Mouse (Mus musculus) mature B cell (primary cell): Measurements from ENCODE around the gene Hist1h2ae.

ENCODE experiments used
- in situ Hi-C: fragments of 300-500 bp; cut with MboI; formaldehyde crosslinking; loops from 2 replicates; pipeline ENCODE4 v1.14.3; 2019

Hist1h2ae gene

GRCm38 (mm10) chr13:23571022-23571503 is at the start of gene Hist1h2ae, which contains the start of gene Hist1h2bg:
Hist1h2ae (minus strand) TSS chr13:23571220.
Hist1h2bg (plus strand) TSS chr13:23571396.
- in situ Hi-C loops = no loop called here

- in situ Hi-C loops = no loop called here
Observed at GRCm38 (mm10) chr13:23620056-23620732, 49.2 kb upstream of the Hist1h2ae start.

GRCm38 (mm10) chr13:23611638-23612037 is 40.6 kb upstream of the Hist1h2ae start:
- in situ Hi-C loops = loop anchor here (10.0 kb wide), 1 partner anchor 1567 kb away; the partner anchor contains the start of genes Hist1h2ag, Hist1h2bj and Hist1h4i

- in situ Hi-C loops = loop anchor here (10.0 kb wide), 1 partner anchor 1566 kb away; the partner anchor contains the start of genes Hist1h2ag, Hist1h2bj and Hist1h4i
Observed at GRCm38 (mm10) chr13:23610393-23610792, 39.4 kb upstream of the Hist1h2ae start.

- in situ Hi-C loops = loop anchor here (10.0 kb wide), 1 partner anchor 1565 kb away; the partner anchor contains the start of genes Hist1h2ag, Hist1h2bj and Hist1h4i
Observed at GRCm38 (mm10) chr13:23609844-23610243, 38.8 kb upstream of the Hist1h2ae start.

- in situ Hi-C loops = no loop called here
Observed at GRCm38 (mm10) chr13:23609209-23609608, 38.2 kb upstream of the Hist1h2ae start.

GRCm38 (mm10) chr13:23605052-23605451 is 34.0 kb upstream of the Hist1h2ae start:
- in situ Hi-C loops = no loop called here

- in situ Hi-C loops = no loop called here
Observed at GRCm38 (mm10) chr13:23604452-23604851, 33.4 kb upstream of the Hist1h2ae start.

GRCm38 (mm10) chr13:23603182-23603699 is 32.2 kb upstream of the Hist1h2ae start:
- in situ Hi-C loops = no loop called here

GRCm38 (mm10) chr13:23597957-23598356 is 26.9 kb upstream of the Hist1h2ae start:
- in situ Hi-C loops = loop anchor here (5.0 to 25.0 kb wide), 2 partner anchors 89 to 166 kb away; partner anchors contain the start of genes Hist1h1t, Hist1h2ac, Hist1h2bc and Hist1h4c

- in situ Hi-C loops = loop anchor here (5.0 to 25.0 kb wide), 2 partner anchors 92 to 163 kb away; partner anchors contain the start of genes Hist1h1t, Hist1h2ac, Hist1h2bc and Hist1h4c
Observed at GRCm38 (mm10) chr13:23595622-23596372, 24.8 kb upstream of the Hist1h2ae start.

- in situ Hi-C loops = loop anchor here (5.0 to 25.0 kb wide), 2 partner anchors 92 to 163 kb away; partner anchors contain the start of genes Hist1h1t, Hist1h2ac, Hist1h2bc and Hist1h4c
Observed at GRCm38 (mm10) chr13:23595185-23595584, 24.2 kb upstream of the Hist1h2ae start.

- in situ Hi-C loops = loop anchor here (25.0 kb wide), 1 partner anchor 94 kb away; the partner anchor contains the start of genes Hist1h1t, Hist1h2ac, Hist1h2bc and Hist1h4c
Observed at GRCm38 (mm10) chr13:23593051-23593770, 22.2 kb upstream of the Hist1h2ae start.

GRCm38 (mm10) chr13:23592614-23593013 is 21.6 kb upstream of the Hist1h2ae start:
- in situ Hi-C loops = loop anchor here (25.0 kb wide), 1 partner anchor 95 kb away; the partner anchor contains the start of genes Hist1h1t, Hist1h2ac, Hist1h2bc and Hist1h4c

- in situ Hi-C loops = loop anchor here (25.0 kb wide), 1 partner anchor 95 kb away; the partner anchor contains the start of genes Hist1h1t, Hist1h2ac, Hist1h2bc and Hist1h4c
Observed at GRCm38 (mm10) chr13:23591886-23592285, 20.9 kb upstream of the Hist1h2ae start.

- in situ Hi-C loops = loop anchor here (25.0 kb wide), 1 partner anchor 96 kb away; the partner anchor contains the start of genes Hist1h1t, Hist1h2ac, Hist1h2bc and Hist1h4c
Observed at GRCm38 (mm10) chr13:23591206-23591605, 20.2 kb upstream of the Hist1h2ae start.

- in situ Hi-C loops = loop anchor here (10.0 to 25.0 kb wide), 2 partner anchors 100 to 1552 kb away; partner anchors contain the start of genes Hist1h1t, Hist1h2ac, Hist1h2ah and Hist1h2bc
Observed at GRCm38 (mm10) chr13:23586940-23587225, 15.9 kb upstream of the Hist1h2ae start.

- in situ Hi-C loops = loop anchor here (10.0 to 25.0 kb wide), 2 partner anchors 101 to 1552 kb away; partner anchors contain the start of genes Hist1h1t, Hist1h2ac, Hist1h2ah and Hist1h2bc
Observed at GRCm38 (mm10) chr13:23586099-23586939, 15.3 kb upstream of the Hist1h2ae start.

- in situ Hi-C loops = loop anchor here (10.0 to 25.0 kb wide), 2 partner anchors 102 to 1551 kb away; partner anchors contain the start of genes Hist1h1t, Hist1h2ac, Hist1h2ah and Hist1h2bc
Observed at GRCm38 (mm10) chr13:23585442-23586098, 14.6 kb upstream of the Hist1h2ae start.
